Mouse (Mus musculus) heart, adult 2 months (tissue): ENCODE measurements around the gene Lrrc18. TPM values are rescaled to one million over a fixed set of nuclear protein-coding genes. Genes with fewer than 3 reads are reported as not detected.
A peak's percentile ranks its signal among the peaks of the same experiment; 100 is the strongest.

Experiments used
- DNase-seq, 2 experiments: peaks; one replicate each; pipeline ENCODE4 v3.0.0; 2021
- H3K27ac ChIP-seq: fragments of 200-600 bp; 2 replicates; pipeline ENCODE4 v1.8.1; 2022
- H3K27me3 ChIP-seq: fragments of 200-500 bp; 2 replicates; pipeline ENCODE4 v1.6.1; 2012; ENCODE audit warnings: mild to moderate bottlenecking, low read length, inconsistent platforms, mixed read lengths; ENCODE audit not compliant: control insufficient read depth, insufficient read depth
- H3K36me3 ChIP-seq: fragments of 200-500 bp; 2 replicates; pipeline ENCODE4 v1.6.1; 2012; ENCODE audit warnings: low read length, inconsistent platforms; ENCODE audit not compliant: control insufficient read depth, insufficient read depth
- H3K4me1 ChIP-seq: fragments of 200-500 bp; 2 replicates; pipeline ENCODE4 v1.6.1; 2011; ENCODE audit warnings: low read length; ENCODE audit not compliant: control insufficient read depth, insufficient read depth
- H3K4me3 ChIP-seq: fragments of 200-600 bp; 2 replicates; pipeline ENCODE4 v1.8.1; 2022
- H3K79me2 ChIP-seq: fragments of 200-500 bp; replicated peaks from 2 replicates; pipeline ENCODE4 v1.6.1; 2012; ENCODE audit warnings: mild to moderate bottlenecking, inconsistent platforms, low read length, moderate library complexity, mixed read lengths; ENCODE audit not compliant: control insufficient read depth, insufficient read depth
- H3K9ac ChIP-seq: fragments of 200-500 bp; 2 replicates; pipeline ENCODE4 v1.6.1; 2012; ENCODE audit warnings: low read depth, mild to moderate bottlenecking, control low read depth, inconsistent platforms, low read length, mixed read lengths
- CTCF ChIP-seq: fragments of 200-600 bp; IDR thresholded peaks from 2 replicates; pipeline ENCODE4 v1.8.1; 2022; ENCODE audit warnings: antibody characterized with exemption, mild to moderate bottlenecking, moderate library complexity
- EP300 ChIP-seq: fragments of 200-500 bp; IDR thresholded peaks from 2 replicates; pipeline ENCODE4 v1.6.1; 2011; ENCODE audit warnings: low read depth, low read length, control low read depth; ENCODE audit not compliant: insufficient read depth
- POLR2A ChIP-seq: fragments of 200-500 bp; IDR thresholded peaks from 2 replicates; pipeline ENCODE4 v1.6.1; 2011; ENCODE audit warnings: mild to moderate bottlenecking, low read depth, low read length, control low read depth; ENCODE audit not compliant: insufficient read depth
- WGBS: fragments of 180-500 bp; shearing (Covaris S2); methylation state at CpG from one replicate; pipeline ENCODE4 v1.1.7; 2018; 5-methylcytosine and 5-hydroxymethylcytosine counted together
- intact Hi-C: fragments of 180-260 bp; cut with DNase I; formaldehyde crosslinking; loops from one replicate; pipeline ENCODE4 v1.15.1; 2025
- polyA plus RNA-seq: library from polyadenylated mRNA; depleted of rRNA; stranded (reverse); fragments of >200 nt; gene quantifications from 2 replicates; pipeline ENCODE4 v1.2.3, GENCODE M21; 2012
- total RNA-seq, 2 experiments: library from RNA; stranded (reverse); gene quantifications; 2 replicates each; pipeline ENCODE4 v1.2.3; 2021

The Lrrc18 gene
- total and polyA plus RNA-seq, 3 experiments, result 0.25 to 0.55 (median 0.50) TPM

DNA sequence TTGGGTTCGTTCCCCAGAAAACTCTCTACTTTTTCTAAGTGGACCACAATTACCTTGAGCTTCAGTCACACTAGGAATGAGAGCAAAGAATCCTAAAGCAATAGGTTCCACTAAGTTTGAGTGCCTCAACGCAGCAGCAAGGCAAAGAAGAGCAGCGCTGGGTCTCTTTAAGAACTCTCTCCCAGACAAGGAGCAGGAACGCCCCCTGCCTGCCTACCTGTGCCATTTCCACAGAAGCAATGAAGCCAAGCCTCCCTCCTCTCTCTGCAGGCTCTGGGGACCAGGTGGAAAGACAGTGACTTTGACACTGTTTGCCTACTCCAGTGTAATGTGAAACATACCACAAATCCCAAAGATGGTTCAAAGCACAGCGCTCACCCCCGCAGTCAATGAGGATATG lies 42.2 kb downstream of the Lrrc18 start:
- Histone ChIP-seq H3K4me3 (no peak overlapping the region), H3K27me3 (no peaks in the 10 kb centered on the region), H3K4me1 (no peaks in the 10 kb centered on the region), H3K79me2 (no peaks in the 10 kb centered on the region), H3K36me3 (no peaks in the 10 kb centered on the region), H3K27ac (no peak overlapping the region), H3K9ac (no peak overlapping the region)
- intact Hi-C loops, result loop anchor here (2.0 kb wide), 1 partner anchor 261 kb away; no protein-coding TSS in a partner anchor
- DNase-seq, result peak; percentile 5 to 39
- no peak for TF ChIP-seq POLR2A
- peak; percentile 66 for TF ChIP-seq CTCF
- no peak for TF ChIP-seq EP300
- WGBS, result 53% methylated on average over 6 of the region's 6 CpGs

DNA sequence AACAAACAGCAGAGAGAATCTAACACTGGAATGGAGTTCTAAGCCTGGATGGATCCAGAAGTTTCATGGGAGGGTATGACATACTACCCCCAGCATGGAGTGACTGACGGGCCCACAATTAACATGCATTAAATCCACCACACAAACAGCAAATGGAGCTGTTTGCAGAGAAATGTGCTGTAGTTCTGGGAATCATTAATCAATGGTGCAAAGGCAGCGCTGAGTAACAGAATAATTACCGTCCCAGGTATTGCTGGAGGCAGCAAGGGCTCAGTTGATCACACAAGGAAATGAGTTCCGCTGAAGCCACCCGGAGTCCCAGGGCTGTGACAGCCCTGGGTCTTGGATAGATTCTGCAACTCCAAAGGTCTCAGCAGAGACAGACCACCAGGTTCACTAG lies 44.2 kb downstream of the Lrrc18 start:
- Histone ChIP-seq H3K4me1 (no peaks in the 10 kb centered on the region), H3K27ac (no peak overlapping the region), H3K36me3 (no peaks in the 10 kb centered on the region), H3K4me3 (no peak overlapping the region), H3K27me3 (no peaks in the 10 kb centered on the region), H3K79me2 (no peaks in the 10 kb centered on the region), H3K9ac (no peak overlapping the region)
- 81% methylated on average over 5 of the region's 5 CpGs for WGBS
- intact Hi-C loops, result no loop called here
- no peak for DNase-seq
- no peak for TF ChIP-seq POLR2A
- no peak for TF ChIP-seq CTCF
- TF ChIP-seq EP300, result no peak

DNA sequence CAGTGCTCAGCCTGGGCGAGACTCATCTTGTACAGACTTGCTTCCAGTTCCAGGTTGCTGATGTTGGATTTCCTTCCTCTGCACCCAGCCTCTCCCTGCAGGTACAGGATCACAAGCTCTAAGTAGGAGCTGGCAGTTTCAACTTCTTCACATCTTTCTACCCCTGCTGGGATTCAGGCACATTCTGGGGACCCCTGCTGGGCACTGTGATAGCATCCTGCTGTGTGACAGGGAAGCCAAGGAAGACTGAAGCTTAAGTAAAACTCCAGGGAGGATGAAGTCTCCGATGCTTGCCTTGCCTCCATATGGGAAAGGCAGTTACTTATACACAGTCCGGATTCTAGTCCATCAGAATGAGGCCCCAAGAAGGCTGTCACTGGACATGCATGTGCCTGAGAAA lies 45.6 kb downstream of the Lrrc18 start:
- no peak for DNase-seq
- H3K27ac ChIP-seq, result no peak overlapping the region
- no peaks in the 10 kb centered on the region for H3K27me3 ChIP-seq
- H3K4me1 ChIP-seq, result no peaks in the 10 kb centered on the region
- no peaks in the 10 kb centered on the region for H3K36me3 ChIP-seq
- no peak overlapping the region for H3K9ac ChIP-seq
- H3K4me3 ChIP-seq, result no peak overlapping the region
- H3K79me2 ChIP-seq, result no peaks in the 10 kb centered on the region
- intact Hi-C loops, result no loop called here
- 48% methylated on average over 3 of the region's 3 CpGs for WGBS
- TF ChIP-seq CTCF, result 0 out of 2 replicates have a peak, but pooled peaks have one; percentile 12
- TF ChIP-seq POLR2A, result no peak

DNA sequence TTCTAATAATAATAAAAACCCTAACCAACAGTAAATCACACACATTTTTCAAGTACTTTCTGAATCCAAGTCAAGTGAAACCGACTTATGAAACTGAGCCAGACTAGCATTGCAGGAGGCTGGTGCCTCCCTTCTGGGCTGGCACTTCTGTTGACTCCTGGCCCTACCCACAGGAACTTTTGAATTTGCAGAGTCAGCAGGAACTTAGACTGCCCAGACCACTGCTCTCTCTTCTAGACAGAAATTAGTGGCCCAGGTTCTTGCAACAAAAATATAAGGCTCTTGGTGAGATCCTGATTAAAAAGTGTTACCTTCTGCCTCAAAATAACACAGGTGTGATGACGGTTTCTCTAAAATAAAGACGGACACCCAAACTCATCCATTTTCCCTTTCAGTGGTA lies 54.0 kb downstream of the Lrrc18 start:
- WGBS, result 84% methylated on average over 3 of the region's 3 CpGs
- TF ChIP-seq CTCF (no peak), POLR2A (no peak), EP300 (no peak)
- Histone ChIP-seq H3K27me3 (no peaks in the 10 kb centered on the region), H3K4me3 (no peak overlapping the region), H3K36me3 (no peaks in the 10 kb centered on the region), H3K9ac (no peak overlapping the region), H3K79me2 (no peaks in the 10 kb centered on the region), H3K4me1 (no peaks in the 10 kb centered on the region), H3K27ac (no peak overlapping the region)
- DNase-seq, result no peak
- intact Hi-C loops, result no loop called here

DNA sequence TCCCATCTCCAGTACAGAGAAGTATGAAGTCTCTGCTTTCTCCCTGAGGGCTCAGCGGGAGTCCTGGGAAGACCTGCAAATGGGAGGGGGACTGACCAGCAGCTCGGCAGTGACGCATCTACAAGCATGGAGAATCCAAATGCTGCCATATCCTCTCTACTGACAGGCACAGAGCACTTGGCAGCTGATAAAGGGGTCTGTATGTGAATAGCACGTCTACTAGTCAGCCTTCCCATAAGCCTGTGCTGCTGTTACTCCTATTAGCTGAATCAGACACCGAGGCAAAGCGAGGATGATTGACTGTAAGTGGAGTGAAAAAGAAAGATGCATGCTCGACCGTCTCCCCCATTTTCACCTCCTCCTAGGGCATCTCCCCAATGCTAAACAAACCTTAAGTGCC lies 62.3 kb downstream of the Lrrc18 start:
- TF ChIP-seq EP300, result no peak
- TF ChIP-seq CTCF, result no peak
- TF ChIP-seq POLR2A, result no peak
- H3K79me2 ChIP-seq, result no peaks in the 10 kb centered on the region
- 72% methylated on average over 8 of the region's 8 CpGs for WGBS
- intact Hi-C loops, result no loop called here
- no peaks in the 10 kb centered on the region for H3K36me3 ChIP-seq
- no peak overlapping the region for H3K9ac ChIP-seq
- no peak for DNase-seq
- no peak overlapping the region for H3K4me3 ChIP-seq
- no peak overlapping the region for H3K27ac ChIP-seq
- H3K4me1 ChIP-seq, result no peaks in the 10 kb centered on the region
- no peaks in the 10 kb centered on the region for H3K27me3 ChIP-seq

DNA sequence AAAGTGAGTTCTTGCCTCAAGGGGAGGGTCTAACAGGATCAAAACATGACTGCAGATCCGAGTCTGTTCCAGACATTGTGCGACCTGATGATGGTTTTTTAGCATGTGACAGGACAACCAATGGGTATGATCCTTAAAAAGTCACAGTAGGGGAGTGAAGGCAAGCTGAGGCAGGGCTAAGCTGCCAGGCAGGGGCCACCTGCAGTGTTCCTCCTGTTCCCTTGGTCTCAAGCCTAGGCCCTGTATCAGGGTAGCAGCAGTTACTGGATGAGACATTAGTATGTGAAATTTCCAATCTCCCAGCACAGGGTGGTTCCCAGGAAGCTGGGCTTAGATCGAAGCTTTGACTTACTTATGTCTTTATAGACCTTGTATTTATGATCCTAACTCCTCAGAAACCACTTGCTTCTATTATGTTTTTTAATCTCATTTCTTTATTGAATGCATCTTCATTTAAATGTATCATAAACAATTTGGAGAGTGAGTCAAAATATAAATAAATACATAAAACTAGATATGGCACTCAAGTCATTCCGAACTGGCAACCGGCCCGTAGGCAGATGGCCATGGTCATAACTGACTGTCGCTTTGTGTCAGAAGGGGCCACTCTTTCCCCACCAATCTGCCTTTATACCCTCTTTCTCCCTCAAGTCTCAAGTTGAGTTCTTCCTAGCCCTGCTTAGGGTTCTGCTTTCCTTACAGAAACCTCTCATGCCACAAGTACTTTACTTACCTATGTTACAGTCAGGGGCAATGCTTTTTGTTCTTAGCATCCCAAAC lies 67.9 kb downstream of the Lrrc18 start:
- DNase-seq, result no peak
- Histone ChIP-seq H3K27ac (no peak overlapping the region), H3K4me3 (no peak overlapping the region), H3K4me1 (no peaks in the 10 kb centered on the region), H3K79me2 (no peaks in the 10 kb centered on the region), H3K36me3 (no peaks in the 10 kb centered on the region), H3K9ac (no peak overlapping the region), H3K27me3 (no peaks in the 10 kb centered on the region)
- TF ChIP-seq CTCF (no peak), EP300 (no peak), POLR2A (no peak)
- intact Hi-C loops, result no loop called here
- WGBS, result 86% methylated on average over 7 of the region's 7 CpGs
